Mouse (Mus musculus) testis, adult 2 months (tissue): Measurements from ENCODE around the gene Pigl. TPM values are rescaled to one million over a fixed set of nuclear protein-coding genes. Genes with fewer than 3 reads are reported as not detected.
A peak's percentile ranks its signal among the peaks of the same experiment; 100 is the strongest.
"Not testable (repeated sequence)": the region's sequence is repeated elsewhere in the genome, so short reads cannot be mapped to it uniquely, and the experiment has no call there.

Experiments
- H3K27ac ChIP-seq: fragments of 200-500 bp; 2 replicates; pipeline ENCODE4 v1.5.1; 2012; ENCODE audit warnings: low read depth, low read length; ENCODE audit not compliant: control insufficient read depth, insufficient read depth
- H3K27me3 ChIP-seq: fragments of 200-500 bp; 2 replicates; pipeline ENCODE4 v1.6.1; 2012; ENCODE audit warnings: mild to moderate bottlenecking, low read length, moderate library complexity; ENCODE audit not compliant: control insufficient read depth, insufficient read depth
- H3K36me3 ChIP-seq: fragments of 200-500 bp; 2 replicates; pipeline ENCODE4 v1.6.1; 2012; ENCODE audit warnings: mild to moderate bottlenecking, low read length; ENCODE audit not compliant: control insufficient read depth, insufficient read depth
- H3K4me1 ChIP-seq: fragments of 200-500 bp; 2 replicates; pipeline ENCODE4 v1.6.1; 2012; ENCODE audit warnings: low read length; ENCODE audit not compliant: control insufficient read depth, insufficient read depth
- H3K4me3 ChIP-seq: fragments of 200-500 bp; 2 replicates; pipeline ENCODE4 v1.5.1; 2012; ENCODE audit warnings: low read depth, mild to moderate bottlenecking, low read length, moderate library complexity, mixed read lengths; ENCODE audit not compliant: control insufficient read depth
- CTCF ChIP-seq: fragments of 200-500 bp; IDR thresholded peaks from 2 replicates; pipeline ENCODE4 v1.5.1; 2012; ENCODE audit warnings: low read depth, mild to moderate bottlenecking, inconsistent platforms, low read length, moderate library complexity; ENCODE audit not compliant: control insufficient read depth, insufficient read depth, insufficient replicate concordance
- POLR2A ChIP-seq: fragments of 200-500 bp; IDR thresholded peaks from 2 replicates; pipeline ENCODE4 v1.6.1; 2012; ENCODE audit warnings: low read depth, mild to moderate bottlenecking, inconsistent platforms, low read length, moderate library complexity; ENCODE audit not compliant: control insufficient read depth
- polyA plus RNA-seq: library from polyadenylated mRNA; depleted of rRNA; stranded (reverse); fragments of >200 nt; gene quantifications from 2 replicates; pipeline ENCODE4 v1.2.3, GENCODE M21; 2012

The Pigl gene
- polyA plus RNA-seq, 1 experiment = 5.8 TPM

DNA sequence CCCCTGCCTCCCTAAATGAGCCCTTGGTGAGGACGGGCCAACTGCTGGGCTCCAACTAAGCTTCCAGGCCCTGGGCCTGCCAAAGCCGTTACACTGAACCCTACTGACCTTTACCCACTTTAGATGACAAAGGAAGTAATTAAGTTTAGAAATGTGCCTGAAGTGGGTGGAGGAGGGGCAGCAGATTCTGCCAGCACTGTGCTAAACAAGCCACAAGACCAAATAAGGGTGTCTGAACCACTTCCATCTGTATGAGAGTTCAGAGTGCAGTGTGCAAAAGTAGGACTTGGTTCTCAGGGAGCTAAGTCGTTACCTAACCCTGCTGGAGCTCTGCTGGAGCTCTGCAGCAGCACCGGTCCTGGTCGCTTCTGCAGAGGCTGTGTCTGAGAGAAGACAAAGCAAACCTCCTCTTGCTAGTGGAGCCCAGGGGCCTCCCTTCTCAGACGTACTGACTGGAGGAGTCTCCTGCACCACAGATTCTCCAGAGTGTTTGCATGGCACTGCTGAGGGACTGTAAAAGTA lies 36.6 kb downstream of the Pigl start:
- H3K36me3 ChIP-seq = no peaks in the 10 kb centered on the region
- H3K4me3 ChIP-seq = no peak overlapping the region
- TF ChIP-seq CTCF (no peak), POLR2A (no peak)

DNA sequence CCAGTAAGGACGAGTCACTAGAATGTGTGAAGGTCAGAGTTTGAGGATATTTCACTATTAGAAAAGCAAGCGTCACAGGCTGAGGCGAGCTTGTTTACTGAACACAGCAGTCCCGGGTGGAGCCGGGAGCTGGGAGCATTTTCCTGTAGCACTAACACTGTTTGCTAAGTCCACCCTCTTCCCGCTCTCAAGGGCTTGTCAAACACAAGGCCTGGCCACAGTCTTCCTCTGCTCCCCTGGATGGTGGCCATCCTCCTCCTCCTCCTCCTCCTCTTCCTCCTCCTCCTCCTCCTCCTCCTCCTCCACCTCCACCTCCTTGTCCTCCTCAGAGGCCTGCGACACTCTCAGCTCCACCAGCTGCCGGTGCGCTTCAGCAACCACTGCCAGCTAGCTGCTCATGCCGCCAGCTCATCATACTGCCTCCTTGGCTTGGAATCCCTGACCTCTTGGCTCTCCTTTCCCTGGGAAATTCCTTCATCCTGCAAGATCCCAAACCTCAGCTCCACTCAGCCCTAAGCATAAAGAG lies 37.1 kb downstream of the Pigl start:
- no peak for TF ChIP-seq POLR2A
- Histone ChIP-seq H3K27me3 (no peaks in the 10 kb centered on the region), H3K4me3 (no peak overlapping the region), H3K27ac (peak overlapping the region; percentile 3), H3K36me3 (no peaks in the 10 kb centered on the region), H3K4me1 (no peaks in the 10 kb centered on the region)

More for the DNA sequence above, 36.6 kb downstream of the Pigl start:
- no peaks in the 10 kb centered on the region for H3K27me3 ChIP-seq
- H3K27ac ChIP-seq = peak overlapping the region; percentile 3
- H3K4me1 ChIP-seq = no peaks in the 10 kb centered on the region

GRCm38 (mm10) chr11:62496151-62496715 lies 38.0 kb downstream of the Pigl start:
- Histone ChIP-seq H3K4me3 (no peak overlapping the region), H3K4me1 (no peaks in the 10 kb centered on the region), H3K36me3 (no peaks in the 10 kb centered on the region), H3K27me3 (no peaks in the 10 kb centered on the region), H3K27ac (no peak overlapping the region)
- no peak for TF ChIP-seq POLR2A
- TF ChIP-seq CTCF = no peak; the same call in 1 of the 2 replicates

DNA sequence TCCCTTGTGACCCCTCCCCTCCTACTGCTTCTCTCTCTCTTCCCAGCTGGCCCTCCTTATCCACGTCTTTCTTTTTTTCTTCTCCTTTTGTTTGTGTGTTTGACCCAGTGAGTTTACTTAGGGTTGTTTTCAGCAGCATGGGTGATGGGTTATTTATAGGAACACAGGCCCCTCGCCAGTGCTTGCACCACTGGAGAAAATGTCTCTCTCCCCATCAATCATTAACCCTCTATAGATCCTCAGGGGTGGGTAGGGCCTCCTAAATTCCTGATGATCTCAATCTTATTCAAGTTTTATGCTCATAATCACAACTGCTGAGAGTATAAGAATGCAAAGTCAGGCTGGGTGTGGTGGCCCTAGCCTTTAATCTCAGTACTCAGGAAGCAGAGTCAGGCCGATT lies 38.9 kb downstream of the Pigl start:
- TF ChIP-seq CTCF (no peak), POLR2A (no peak)
- H3K36me3 ChIP-seq = no peaks in the 10 kb centered on the region
- H3K4me1 ChIP-seq = no peaks in the 10 kb centered on the region
- H3K27ac ChIP-seq = no peak overlapping the region
- H3K4me3 ChIP-seq = no peak overlapping the region
- H3K27me3 ChIP-seq = no peaks in the 10 kb centered on the region

- Histone ChIP-seq H3K27me3 (no peaks in the 10 kb centered on the region), H3K27ac (no peak overlapping the region)
- no peak for TF ChIP-seq POLR2A
- no peak for TF ChIP-seq CTCF
These were observed 40.5 kb downstream of the Pigl start for GRCm38 (mm10) chr11:62498802-62499201.

DNA sequence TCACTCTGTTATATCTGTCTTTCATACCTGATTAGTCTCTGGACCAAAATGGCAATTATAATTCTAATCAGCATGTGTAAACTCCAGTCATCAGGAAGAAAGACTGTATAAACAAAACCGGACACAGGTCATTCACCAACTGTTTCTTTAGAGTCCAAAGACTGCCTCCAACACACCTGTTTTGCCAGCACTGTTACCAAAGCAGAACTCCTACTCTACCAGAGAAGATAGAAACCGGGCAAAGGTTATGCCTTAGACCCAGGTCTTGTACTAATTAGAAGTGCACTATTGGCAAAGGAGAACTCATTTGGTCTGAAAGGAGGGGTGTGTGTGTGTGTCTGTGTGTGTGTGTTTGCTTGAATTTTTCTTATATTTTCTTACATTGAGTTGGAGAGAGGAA lies 42.3 kb downstream of the Pigl start:
- Histone ChIP-seq H3K27me3 (no peaks in the 10 kb centered on the region), H3K4me3 (no peak overlapping the region), H3K36me3 (no peaks in the 10 kb centered on the region), H3K4me1 (no peaks in the 10 kb centered on the region), H3K27ac (no peak overlapping the region)
- no peak for TF ChIP-seq POLR2A
- TF ChIP-seq CTCF = no peak

More at GRCm38 (mm10) chr11:62498802-62499201, 40.5 kb downstream of the Pigl start:
- no peaks in the 10 kb centered on the region for H3K36me3 ChIP-seq
- H3K4me1 ChIP-seq = no peaks in the 10 kb centered on the region
- H3K4me3 ChIP-seq = no peak overlapping the region

- Histone ChIP-seq H3K4me1 (no peaks in the 10 kb centered on the region), H3K4me3 (no peak overlapping the region), H3K27me3 (no peaks in the 10 kb centered on the region), H3K27ac (no peak overlapping the region), H3K36me3 (no peaks in the 10 kb centered on the region)
- TF ChIP-seq CTCF (no peak), POLR2A (no peak)
These were observed 49.4 kb downstream of the Pigl start for GRCm38 (mm10) chr11:62507683-62508082.

DNA sequence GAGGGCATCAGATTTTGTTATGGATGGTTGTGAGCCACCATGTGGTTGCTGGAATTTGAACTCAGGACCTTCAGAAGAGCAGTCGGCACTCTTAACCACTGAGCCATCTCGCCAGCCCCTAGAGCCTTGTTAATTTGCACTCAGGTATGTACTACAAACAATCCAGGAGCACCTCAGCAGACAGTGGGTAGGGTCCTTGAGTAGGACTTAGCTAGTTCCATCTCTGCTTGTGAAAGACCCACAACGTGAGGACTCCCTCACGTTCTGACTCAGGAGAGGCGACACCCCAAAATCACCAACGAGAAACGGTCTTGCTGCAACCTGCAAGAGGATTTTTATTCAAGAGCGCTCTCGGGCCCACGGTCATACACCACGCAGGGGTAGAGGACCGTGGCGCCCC lies 50.1 kb downstream of the Pigl start:
- H3K4me3 ChIP-seq, H3K27me3 ChIP-seq, H3K27ac ChIP-seq, H3K4me1 ChIP-seq, H3K36me3 ChIP-seq: not testable (repeated sequence)

- H3K27me3 ChIP-seq, H3K36me3 ChIP-seq, H3K27ac ChIP-seq, H3K4me3 ChIP-seq, H3K4me1 ChIP-seq: not testable (repeated sequence)
These were observed 50.6 kb downstream of the Pigl start for GRCm38 (mm10) chr11:62508816-62509215.
